Comparison of ENCODE assay signal across 11 mouse cellular contexts in genomic region chr9:119792505-119792904, GRCm38 (mm10). TPM values are rescaled to one million over a fixed set of nuclear protein-coding genes. Genes with fewer than 3 reads are reported as not detected.
DNase-seq lines count a peak whose midpoint lies in the region; ATAC-seq and TF ChIP-seq lines count a peak whose summit lies in the region.
"Had no signal": no experiment of that assay in that cellular context is flagged by ENCODE, and none has a peak within 500 bp of the region (broad histone marks: within the 10 kb centered on the region; RNA-seq: fewer than 3 reads in every experiment).

No protein-coding gene starts in this region.

- no peak overlapping the region for H3K4me2 ChIP-seq in hindbrain, embryonic 11.5 days (replicated peaks; ENCODE audit: low read depth, low read length)
- H3K4me2 ChIP-seq in hindbrain, embryonic 16.5 days (ENCODE audit: low read length), result no peak overlapping the region
- no peak overlapping the region for H3K4me2 ChIP-seq in liver, embryonic 14.5 days (ENCODE audit: low read depth)
- H3K4me2 ChIP-seq: heart, embryonic 13.5 days had no signal

- DNase-seq in hindbrain, embryonic 11.5 days (ENCODE audit: low spot score), result peak; percentile 47
- DNase-seq in A20 (ENCODE audit: low read depth, low spot score), result peak; percentile 75
- DNase-seq in MEL (ENCODE audit: low read depth, low spot score), result no peak
- no peak for DNase-seq in liver, embryonic 14.5 days (ENCODE audit: low read depth in 3 of 3, low spot score in 3 of 3)
- no peak for DNase-seq in c-Kit-positive CD71-positive TER-119-positive erythroid progenitor cells, embryonic 14.5 days (ENCODE audit: low spot score)
- DNase-seq in frontal cortex, postnatal 25 days (ENCODE audit: low spot score in 2 of 2), result no peak

- H3K4me1 ChIP-seq in hindbrain, embryonic 11.5 days (replicated peaks; ENCODE audit: control insufficient read depth, insufficient read depth, low read length), result no peaks in the 10 kb centered on the region
- no peaks in the 10 kb centered on the region for H3K4me1 ChIP-seq in hindbrain, embryonic 16.5 days (ENCODE audit: control insufficient read depth, insufficient read depth, low read depth, low read length)
- peaks cover 5 to 6% of the 10 kb centered on the region in 2 experiments for H3K4me1 ChIP-seq in MEL (ENCODE audit: control insufficient read depth in 1 of 2, insufficient read depth in 2 of 2, low read length in 2 of 2)
- H3K4me1 ChIP-seq in liver, embryonic 14.5 days (replicated peaks; ENCODE audit: control insufficient read depth in 2 of 2, insufficient read depth in 2 of 2, low read length in 1 of 2), result no peaks in the 10 kb centered on the region

- H3K27ac ChIP-seq in hindbrain, embryonic 11.5 days (ENCODE audit: low read depth, low read length), result no peak overlapping the region
- H3K27ac ChIP-seq in hindbrain, embryonic 16.5 days (ENCODE audit: low read depth, low read length), result no peak overlapping the region
- no peak overlapping the region for H3K27ac ChIP-seq in MEL (ENCODE audit: control insufficient read depth, low read depth, low read length)
- no peak overlapping the region for H3K27ac ChIP-seq in liver, embryonic 14.5 days
- H3K27ac ChIP-seq: heart, embryonic 13.5 days; macrophage had no signal

- no peak for ATAC-seq in hindbrain, embryonic 11.5 days (ENCODE audit: low FRiP score)
- ATAC-seq in hindbrain, embryonic 16.5 days, result no peak
- ATAC-seq in liver, embryonic 14.5 days (ENCODE audit: insufficient read depth), result no peak
- no peak for ATAC-seq in erythroid progenitor cell, adult 5-6 weeks (replicated peaks; ENCODE audit: low FRiP score, poor library complexity, severe bottlenecking)

- no peaks in the 10 kb centered on the region for H3K79me2 ChIP-seq in MEL (ENCODE audit: control insufficient read depth, insufficient read depth, low read length, poor library complexity)

- no peak for TF ChIP-seq POLR2A in MEL (IDR thresholded peaks at IDR 0.05; ENCODE audit: control insufficient read depth in 1 of 2, insufficient read depth in 1 of 2, low read depth in 1 of 2, low read length in 2 of 2, poor library complexity in 1 of 2)

- TF ChIP-seq RAD21 in MEL (IDR thresholded peaks at IDR 0.05; ENCODE audit: low read depth, low read length), result no peak

- H3K36me3 ChIP-seq in hindbrain, embryonic 11.5 days (ENCODE audit: control insufficient read depth, insufficient read depth, low read length), result no peaks in the 10 kb centered on the region
- no peaks in the 10 kb centered on the region for H3K36me3 ChIP-seq in hindbrain, embryonic 16.5 days (ENCODE audit: control insufficient read depth, insufficient read depth, low read length)
- H3K36me3 ChIP-seq in MEL (ENCODE audit: control insufficient read depth in 1 of 2, insufficient read depth in 2 of 2, low read length in 2 of 2), result peaks cover 0 to 12% of the 10 kb centered on the region in 2 experiments; a peak in 2 of 4 replicates
- H3K36me3 ChIP-seq in liver, embryonic 14.5 days (replicated peaks; ENCODE audit: control insufficient read depth, insufficient read depth, low read depth), result no peaks in the 10 kb centered on the region
- H3K36me3 ChIP-seq: heart, embryonic 13.5 days had no signal

- H3K27me3 ChIP-seq in hindbrain, embryonic 11.5 days (ENCODE audit: control insufficient read depth, insufficient read depth, low read length), result no peaks in the 10 kb centered on the region
- no peaks in the 10 kb centered on the region for H3K27me3 ChIP-seq in hindbrain, embryonic 16.5 days (replicated peaks; ENCODE audit: control insufficient read depth, insufficient read depth, low read length)
- no peaks in the 10 kb centered on the region for H3K27me3 ChIP-seq in MEL (ENCODE audit: control insufficient read depth in 1 of 2, insufficient read depth in 2 of 2, low read length in 2 of 2)
- no peaks in the 10 kb centered on the region for H3K27me3 ChIP-seq in liver, embryonic 14.5 days (ENCODE audit: control insufficient read depth, insufficient read depth, low read length)
- H3K27me3 ChIP-seq: heart, embryonic 13.5 days had no signal

- TF ChIP-seq CTCF in MEL (IDR thresholded peaks at IDR 0.05 in 2 of 3, conservative IDR thresholded peaks at IDR 0.05 in 1 of 3; ENCODE audit: control insufficient read depth in 1 of 3, insufficient read depth in 1 of 3, low read depth in 2 of 3, low read length in 3 of 3, poor library complexity in 1 of 3, severe bottlenecking in 1 of 3), result peak in 2 of 3 experiments; percentile 31 to 36; a peak in 4 of 6 replicates
- TF ChIP-seq CTCF in liver, embryonic 14.5 days (IDR thresholded peaks at IDR 0.05; ENCODE audit: low read depth), result peak; percentile 53

- 60% methylated on average over 9 of the region's 9 CpGs for WGBS in hindbrain, embryonic 11.5 days
- 57% methylated on average over 9 of the region's 9 CpGs for WGBS in hindbrain, embryonic 16.5 days
- WGBS in liver, embryonic 14.5 days (ENCODE audit: insufficient replicate concordance), result 54% methylated on average over 9 of the region's 9 CpGs

- TF ChIP-seq EP300 in MEL (IDR thresholded peaks at IDR 0.05; ENCODE audit: low read depth in 1 of 2, low read length in 2 of 2), result no peak
- no peak for TF ChIP-seq EP300 in liver, embryonic 14.5 days (IDR thresholded peaks at IDR 0.05; ENCODE audit: low read depth)

- no peak overlapping the region for H3K9ac ChIP-seq in hindbrain, embryonic 11.5 days (ENCODE audit: low read depth, low read length)
- H3K9ac ChIP-seq in hindbrain, embryonic 16.5 days (ENCODE audit: low read depth, low read length), result no peak overlapping the region
- no peak overlapping the region for H3K9ac ChIP-seq in MEL (ENCODE audit: control insufficient read depth, low read depth, low read length, poor library complexity, severe bottlenecking)
- H3K9ac ChIP-seq in liver, embryonic 14.5 days (replicated peaks), result no peak overlapping the region
- H3K9ac ChIP-seq: heart, embryonic 13.5 days had no signal

- no peaks in the 10 kb centered on the region for H3K9me3 ChIP-seq in hindbrain, embryonic 11.5 days (ENCODE audit: control insufficient read depth, low read length)
- no peaks in the 10 kb centered on the region for H3K9me3 ChIP-seq in hindbrain, embryonic 16.5 days (ENCODE audit: control insufficient read depth, low read length)
- H3K9me3 ChIP-seq in MEL (replicated peaks; ENCODE audit: insufficient read depth, low read length), result no peaks in the 10 kb centered on the region
- H3K9me3 ChIP-seq in liver, embryonic 14.5 days (ENCODE audit: control insufficient read depth, low read length), result no peaks in the 10 kb centered on the region

- no peak overlapping the region for H3K4me3 ChIP-seq in hindbrain, embryonic 11.5 days (ENCODE audit: low read depth, low read length)
- H3K4me3 ChIP-seq in hindbrain, embryonic 16.5 days (ENCODE audit: low read length), result no peak overlapping the region
- H3K4me3 ChIP-seq in MEL (ENCODE audit: control insufficient read depth in 1 of 2, insufficient read depth in 1 of 2, low read depth in 2 of 2, low read length in 2 of 2), result no peak overlapping the region
- no peak overlapping the region for H3K4me3 ChIP-seq in liver, embryonic 14.5 days (ENCODE audit: insufficient read depth in 1 of 2, low read depth in 2 of 2, low read length in 2 of 2)
- H3K4me3 ChIP-seq: heart, embryonic 13.5 days had no signal

TF ChIP-seq in MEL, 35 proteins besides CTCF, POLR2A, EP300 and RAD21:
- TF ChIP-seq E2F4 (IDR thresholded peaks at IDR 0.05; ENCODE audit: borderline replicate concordance, low read depth, low read length) (no peak), ZKSCAN1 (IDR thresholded peaks at IDR 0.05; ENCODE audit: low read depth, low read length) (no peak), GABPA (IDR thresholded peaks at IDR 0.05; ENCODE audit: low read depth, low read length) (no peak), MAFK (IDR thresholded peaks at IDR 0.05; ENCODE audit: borderline replicate concordance, low read depth, low read length) (no peak), CHD1 (IDR thresholded peaks at IDR 0.05; ENCODE audit: low read depth, low read length) (no peak), ZNF384 (IDR thresholded peaks at IDR 0.05; ENCODE audit: low read depth, low read length) (no peak), NELFE (IDR thresholded peaks at IDR 0.05; ENCODE audit: low read depth, low read length) (no peak), RCOR1 (IDR thresholded peaks at IDR 0.05; ENCODE audit: low read depth, low read length) (no peak), JUND (IDR thresholded peaks at IDR 0.05; ENCODE audit: low read depth, low read length) (no peak), HCFC1 (IDR thresholded peaks at IDR 0.05; ENCODE audit: low read depth, low read length) (no peak)

RNA-seq across cellular contexts. Expression of gene Scn11a, which starts 32.8 kb away (rescaled TPM):
- 0.03 TPM in 1 of 2 replicates, not detected in the other for polyA plus RNA-seq in hindbrain, embryonic 11.5 days (2014; fragmentation: Nextera tagmentation; extraction: Ambion mirVana)
- polyA plus RNA-seq in hindbrain, embryonic 16.5 days (2015; fragmentation: Nextera tagmentation; extraction: Ambion mirVana), result 0.35 and 0.46 TPM in 2 replicates
- 0.04 and 0.10 TPM in 2 replicates for total RNA-seq in MEL (2012; rRNA removed)
- polyA plus RNA-seq in MEL (2012; ENCODE audit: insufficient read depth in 1 of 2, insufficient read length in 2 of 2, low read depth in 1 of 2, low replicate concordance in 2 of 2, missing spikeins in 1 of 2), result under 1 TPM in 1 of 2 experiments, not detected in 1; 0.15 TPM
- 0.01 TPM in 1 of 2 replicates, not detected in the other for polyA plus RNA-seq in liver, embryonic 14.5 days (2012; rRNA removed)
- not detected in 2 replicates for polyA plus RNA-seq in liver, embryonic 14.5 days (2014; fragmentation: Nextera tagmentation; extraction: Ambion mirVana)
- not detected in 2 replicates for total RNA-seq in erythroid progenitor cell, adult 5-6 weeks (2015; ENCODE audit: low replicate concordance)
- total RNA-seq in erythroid progenitor cell, adult 5-6 weeks (2017; ENCODE audit: low replicate concordance), result not detected in 2 replicates
- polyA plus RNA-seq: heart, embryonic 13.5 days; macrophage; spleen, adult 2 months had no signal

Comparison
In these comparisons a context has a peak if more than half of its experiments do, and no peak if none do; other contexts are left out.
1. DNase-seq: peak in hindbrain, embryonic 11.5 days (single experiment) and A20 (single experiment); none in MEL (single experiment), liver, embryonic 14.5 days (0 of 3), c-Kit-positive CD71-positive TER-119-positive erythroid progenitor cells, embryonic 14.5 days (single experiment) and frontal cortex, postnatal 25 days (0 of 2).